Mouse (Mus musculus) lung, embryonic 15.5 days (tissue): ENCODE results near the gene Rab21. TPM values are rescaled to one million over a fixed set of nuclear protein-coding genes. Genes with fewer than 3 reads are reported as not detected.

Source experiments
- ATAC-seq: fragments of 200-750 bp; cut with Nextera tagmentation; 2 replicates; pipeline ENCODE4 v1.8.0; 2017; ENCODE audit warnings: moderate number of reproducible peaks, borderline replicate concordance; ENCODE audit not compliant: low FRiP score, low TSS enrichment; ENCODE audit errors: extremely low read depth
- H3K27ac ChIP-seq: fragments of 300-500 bp; sonication (generic); 2 replicates; pipeline ENCODE4 v1.5.1; 2015; ENCODE audit warnings: moderate library complexity, mild to moderate bottlenecking, inconsistent platforms
- H3K27me3 ChIP-seq: fragments of 300-500 bp; sonication (generic); 2 replicates; pipeline ENCODE4 v1.6.1; 2015; ENCODE audit warnings: inconsistent platforms
- H3K36me3 ChIP-seq: fragments of 300-500 bp; sonication (generic); 2 replicates; pipeline ENCODE4 v1.6.1; 2015; ENCODE audit warnings: inconsistent platforms
- H3K4me1 ChIP-seq: fragments of 300-500 bp; sonication (generic); 2 replicates; pipeline ENCODE4 v1.6.1; 2015; ENCODE audit warnings: inconsistent platforms
- H3K4me2 ChIP-seq: fragments of 300-500 bp; sonication (generic); 2 replicates; pipeline ENCODE4 v1.6.1; 2015; ENCODE audit warnings: inconsistent platforms, mild to moderate bottlenecking, moderate library complexity
- H3K4me3 ChIP-seq: fragments of 300-500 bp; sonication (generic); 2 replicates; pipeline ENCODE4 v1.5.1; 2015; ENCODE audit warnings: mild to moderate bottlenecking, inconsistent platforms
- H3K9ac ChIP-seq: fragments of 300-500 bp; sonication (generic); 2 replicates; pipeline ENCODE4 v1.6.1; 2015; ENCODE audit warnings: inconsistent platforms
- H3K9me3 ChIP-seq: fragments of 300-500 bp; sonication (generic); 2 replicates; pipeline ENCODE4 v1.6.1; 2016; ENCODE audit warnings: inconsistent platforms
- WGBS: fragments of 180-500 bp; shearing (Covaris S2); methylation state at CpG from one replicate; pipeline ENCODE4 v1.1.7; 2015; 5-methylcytosine and 5-hydroxymethylcytosine counted together
- polyA plus RNA-seq: library from polyadenylated mRNA; unstranded; fragments of >200 nt; fragmentation: Nextera tagmentation; extraction: Ambion mirVana; gene quantifications from 2 replicates; pipeline ENCODE4 v1.2.1, GENCODE M21; 2015

Gene Rab21
- polyA plus RNA-seq, 1 experiment from 2014 or later = 4.7 TPM

DNA sequence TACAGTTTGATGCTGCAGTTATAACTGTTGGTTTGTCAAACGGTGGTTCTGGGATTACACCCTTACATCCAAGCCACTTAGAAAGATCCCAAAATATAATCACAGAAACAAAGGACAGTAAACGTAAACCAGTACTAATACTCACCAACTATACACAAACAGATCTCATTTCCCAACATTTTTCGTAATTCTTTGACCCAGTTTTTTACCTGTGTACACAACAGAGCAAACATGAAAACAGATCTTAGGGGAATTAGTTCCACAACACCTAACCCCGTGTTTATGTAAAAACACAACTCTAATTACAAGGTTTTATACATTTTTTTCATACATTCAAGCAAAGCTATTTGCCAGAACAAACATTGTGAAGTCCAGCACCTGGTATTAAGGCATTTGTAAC, 16.7 kb downstream of the Rab21 start:
- no peak overlapping the region for H3K27ac ChIP-seq
- no peaks in the 10 kb centered on the region for H3K9me3 ChIP-seq
- WGBS = 89% methylated on average over 4 of the region's 4 CpGs
- no peaks in the 10 kb centered on the region for H3K4me1 ChIP-seq
- H3K9ac ChIP-seq = no peak overlapping the region
- no peak for ATAC-seq
- H3K4me2 ChIP-seq = no peak overlapping the region
- H3K27me3 ChIP-seq = no peaks in the 10 kb centered on the region
- H3K36me3 ChIP-seq = peaks cover 36% of the 10 kb centered on the region
- no peak overlapping the region for H3K4me3 ChIP-seq

GRCm38 (mm10) chr10:115297582-115297981, 17.8 kb downstream of the Rab21 start:
- Histone ChIP-seq H3K4me1 (no peaks in the 10 kb centered on the region), H3K4me3 (no peak overlapping the region), H3K9me3 (no peaks in the 10 kb centered on the region), H3K27ac (no peak overlapping the region), H3K27me3 (no peaks in the 10 kb centered on the region), H3K36me3 (peaks cover 44% of the 10 kb centered on the region), H3K9ac (no peak overlapping the region), H3K4me2 (no peak overlapping the region)
- ATAC-seq = no peak; the same call in 1 of the 2 replicates
- 83% methylated on average over 5 of the region's 5 CpGs for WGBS

- H3K27me3 ChIP-seq = no peaks in the 10 kb centered on the region
- H3K4me2 ChIP-seq = no peak overlapping the region
- no peak overlapping the region for H3K27ac ChIP-seq
- ATAC-seq = no peak
- H3K9ac ChIP-seq = no peak overlapping the region
- peaks cover 51% of the 10 kb centered on the region for H3K36me3 ChIP-seq
- H3K4me1 ChIP-seq = no peaks in the 10 kb centered on the region
- no peaks in the 10 kb centered on the region for H3K9me3 ChIP-seq
- no peak overlapping the region for H3K4me3 ChIP-seq
- WGBS = 74% methylated on average over 9 of the region's 9 CpGs
Observed at GRCm38 (mm10) chr10:115296401-115296935, 18.9 kb downstream of the Rab21 start.

DNA sequence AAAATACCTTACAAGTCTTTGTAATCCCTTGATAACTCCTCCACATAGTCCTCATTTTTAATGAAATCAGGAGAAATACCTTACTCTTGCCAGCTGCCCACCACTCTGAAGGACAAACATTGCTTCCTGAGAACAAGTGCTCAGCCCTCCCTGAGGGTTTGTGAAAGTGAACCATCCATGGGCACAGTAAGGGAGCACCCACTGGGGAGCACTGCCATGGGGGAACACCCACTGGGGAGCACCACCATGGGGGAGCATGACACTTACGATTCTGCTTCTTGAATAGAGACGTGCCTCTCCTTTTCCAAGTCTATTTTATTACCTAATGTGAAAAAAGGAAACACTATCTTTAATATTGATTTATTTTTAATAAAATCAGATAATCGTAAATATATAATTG, 20.2 kb downstream of the Rab21 start:
- Histone ChIP-seq H3K9ac (no peak overlapping the region), H3K9me3 (no peaks in the 10 kb centered on the region), H3K4me2 (no peak overlapping the region), H3K4me1 (no peaks in the 10 kb centered on the region), H3K27me3 (no peaks in the 10 kb centered on the region), H3K36me3 (peaks cover 46% of the 10 kb centered on the region), H3K4me3 (no peak overlapping the region), H3K27ac (no peak overlapping the region)
- 96% methylated on average over 3 of the region's 3 CpGs for WGBS
- no peak for ATAC-seq

DNA sequence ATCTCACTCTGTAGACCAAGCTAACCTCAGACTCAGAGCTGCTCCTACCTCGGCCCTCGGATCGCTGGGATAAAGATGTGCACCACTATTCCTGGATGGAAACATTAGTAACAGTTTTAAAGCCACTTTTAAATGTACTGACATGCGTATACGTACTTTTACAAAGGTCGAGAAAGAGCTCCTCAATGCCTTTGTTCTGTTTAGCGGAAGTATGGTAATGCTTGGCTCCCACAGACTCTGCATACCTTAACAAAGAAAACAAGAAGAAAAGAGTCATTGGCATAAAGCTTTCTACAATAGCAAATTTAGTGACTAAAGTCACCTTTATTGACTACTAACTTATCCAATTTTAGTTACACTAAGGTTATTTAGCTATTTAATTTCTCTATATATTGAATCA, 20.7 kb downstream of the Rab21 start:
- H3K4me3 ChIP-seq = no peak overlapping the region
- peaks cover 46% of the 10 kb centered on the region for H3K36me3 ChIP-seq
- 93% methylated on average over 7 of the region's 7 CpGs for WGBS
- ATAC-seq = no peak
- no peak overlapping the region for H3K27ac ChIP-seq
- H3K9me3 ChIP-seq = no peaks in the 10 kb centered on the region
- H3K4me2 ChIP-seq = no peak overlapping the region
- H3K9ac ChIP-seq = no peak overlapping the region
- H3K4me1 ChIP-seq = no peaks in the 10 kb centered on the region
- no peaks in the 10 kb centered on the region for H3K27me3 ChIP-seq

- H3K9ac ChIP-seq = no peak overlapping the region
- no peak overlapping the region for H3K4me2 ChIP-seq
- no peak for ATAC-seq
- no peak overlapping the region for H3K4me3 ChIP-seq
- H3K27ac ChIP-seq = no peak overlapping the region
- 90% methylated on average over 7 of the region's 7 CpGs for WGBS
- peaks cover 48% of the 10 kb centered on the region for H3K36me3 ChIP-seq
- H3K9me3 ChIP-seq = no peaks in the 10 kb centered on the region
- H3K27me3 ChIP-seq = no peaks in the 10 kb centered on the region
- H3K4me1 ChIP-seq = no peaks in the 10 kb centered on the region
Observed at GRCm38 (mm10) chr10:115293946-115294345, 21.4 kb downstream of the Rab21 start.

- Histone ChIP-seq H3K4me3 (no peak overlapping the region), H3K36me3 (peaks cover 66% of the 10 kb centered on the region), H3K4me1 (no peaks in the 10 kb centered on the region), H3K27ac (no peak overlapping the region), H3K9ac (no peak overlapping the region), H3K4me2 (no peak overlapping the region), H3K9me3 (no peaks in the 10 kb centered on the region), H3K27me3 (no peaks in the 10 kb centered on the region)
- WGBS = 93% methylated on average over 9 of the region's 9 CpGs
- no peak for ATAC-seq
Observed at GRCm38 (mm10) chr10:115290671-115291070, 24.7 kb downstream of the Rab21 start.

- 84% methylated on average over 8 of the region's 8 CpGs for WGBS
- peaks cover 51% of the 10 kb centered on the region for H3K36me3 ChIP-seq
- H3K4me2 ChIP-seq = no peak overlapping the region
Observed at GRCm38 (mm10) chr10:115288856-115289255, 26.5 kb downstream of the Rab21 start.

DNA sequence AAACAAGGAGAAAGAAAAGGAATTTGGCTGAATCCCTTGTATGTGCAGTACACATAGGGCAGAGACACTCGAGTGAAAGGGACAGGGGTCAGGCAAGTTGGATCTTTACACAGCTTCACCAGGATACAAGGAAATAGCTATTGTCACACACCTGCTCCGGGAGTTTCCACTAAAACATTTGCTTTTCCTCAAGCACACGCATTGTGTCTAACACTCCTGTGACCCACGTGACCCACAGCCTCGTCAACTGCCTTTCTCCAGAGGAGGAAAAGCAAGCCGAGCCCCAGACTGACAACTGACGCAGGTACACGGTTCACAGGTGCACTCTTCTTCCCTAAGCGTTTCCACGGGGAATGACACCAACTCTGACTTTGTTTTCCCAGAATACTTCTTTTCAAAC, 31.2 kb downstream of the Rab21 start:
- H3K4me2 ChIP-seq = no peak overlapping the region
- no peak overlapping the region for H3K4me3 ChIP-seq
- no peak overlapping the region for H3K27ac ChIP-seq
- H3K27me3 ChIP-seq = no peaks in the 10 kb centered on the region
- no peaks in the 10 kb centered on the region for H3K9me3 ChIP-seq
- peaks cover 19% of the 10 kb centered on the region for H3K36me3 ChIP-seq
- ATAC-seq = no peak
- H3K4me1 ChIP-seq = no peaks in the 10 kb centered on the region
- H3K9ac ChIP-seq = no peak overlapping the region
- 48% methylated on average over 10 of the region's 10 CpGs for WGBS

More at GRCm38 (mm10) chr10:115288856-115289255, 26.5 kb downstream of the Rab21 start:
- H3K4me3 ChIP-seq = no peak overlapping the region
- H3K27me3 ChIP-seq = no peaks in the 10 kb centered on the region
- H3K9ac ChIP-seq = no peak overlapping the region
- no peak overlapping the region for H3K27ac ChIP-seq
- no peaks in the 10 kb centered on the region for H3K4me1 ChIP-seq
- no peaks in the 10 kb centered on the region for H3K9me3 ChIP-seq
- no peak for ATAC-seq

DNA sequence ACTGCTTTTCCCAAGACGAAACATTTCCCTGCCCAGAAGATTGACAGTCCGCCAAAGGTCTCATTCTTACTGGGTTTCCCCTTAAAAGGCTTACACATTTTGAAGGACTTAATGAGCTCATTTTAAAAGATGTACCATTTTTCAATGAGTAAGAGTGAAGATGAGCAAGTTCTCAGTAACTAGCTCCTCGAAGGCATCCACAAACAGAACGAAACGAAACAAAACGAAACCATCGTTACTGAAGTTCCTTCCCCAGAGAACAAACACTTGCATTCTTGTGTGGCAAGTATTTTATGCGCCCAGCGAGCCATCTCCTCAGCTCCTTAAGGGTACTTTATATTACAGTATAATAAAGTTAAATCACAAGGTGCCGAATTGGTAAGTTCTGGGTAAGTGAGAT, 34.0 kb downstream of the Rab21 start:
- ATAC-seq = no peak
- no peak overlapping the region for H3K9ac ChIP-seq
- peaks cover 3% of the 10 kb centered on the region for H3K36me3 ChIP-seq
- no peak overlapping the region for H3K27ac ChIP-seq
- no peak overlapping the region for H3K4me2 ChIP-seq
- H3K9me3 ChIP-seq = no peaks in the 10 kb centered on the region
- no peak overlapping the region for H3K4me3 ChIP-seq
- H3K27me3 ChIP-seq = no peaks in the 10 kb centered on the region
- WGBS = 87% methylated on average over 10 of the region's 10 CpGs
- H3K4me1 ChIP-seq = no peaks in the 10 kb centered on the region

DNA sequence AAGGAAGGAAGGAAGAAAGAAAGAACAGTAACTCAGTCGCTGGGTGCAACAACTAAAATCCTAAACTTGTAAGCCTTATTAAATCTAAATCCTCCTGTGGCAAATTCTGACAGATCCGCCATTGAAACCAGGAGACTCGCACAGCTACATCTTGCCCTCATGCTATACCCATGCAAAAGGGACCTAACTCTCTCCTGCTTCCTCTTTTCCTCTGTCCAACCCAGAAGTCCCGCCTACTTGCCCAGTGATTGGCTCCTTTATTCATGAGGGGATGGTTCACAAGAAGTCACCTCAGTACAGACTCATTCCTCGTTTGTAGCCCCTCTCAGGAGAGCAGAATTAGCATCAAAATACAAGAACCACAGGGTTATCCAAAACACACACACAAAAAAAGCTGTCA, 43.7 kb downstream of the Rab21 start:
- no peaks in the 10 kb centered on the region for H3K4me1 ChIP-seq
- ATAC-seq = no peak
- no peaks in the 10 kb centered on the region for H3K36me3 ChIP-seq
- no peak overlapping the region for H3K9ac ChIP-seq
- H3K27ac ChIP-seq = no peak overlapping the region
- no peak overlapping the region for H3K4me3 ChIP-seq
- no peaks in the 10 kb centered on the region for H3K27me3 ChIP-seq
- no peaks in the 10 kb centered on the region for H3K9me3 ChIP-seq
- no peak overlapping the region for H3K4me2 ChIP-seq
- 56% methylated on average over 5 of the region's 5 CpGs for WGBS

DNA sequence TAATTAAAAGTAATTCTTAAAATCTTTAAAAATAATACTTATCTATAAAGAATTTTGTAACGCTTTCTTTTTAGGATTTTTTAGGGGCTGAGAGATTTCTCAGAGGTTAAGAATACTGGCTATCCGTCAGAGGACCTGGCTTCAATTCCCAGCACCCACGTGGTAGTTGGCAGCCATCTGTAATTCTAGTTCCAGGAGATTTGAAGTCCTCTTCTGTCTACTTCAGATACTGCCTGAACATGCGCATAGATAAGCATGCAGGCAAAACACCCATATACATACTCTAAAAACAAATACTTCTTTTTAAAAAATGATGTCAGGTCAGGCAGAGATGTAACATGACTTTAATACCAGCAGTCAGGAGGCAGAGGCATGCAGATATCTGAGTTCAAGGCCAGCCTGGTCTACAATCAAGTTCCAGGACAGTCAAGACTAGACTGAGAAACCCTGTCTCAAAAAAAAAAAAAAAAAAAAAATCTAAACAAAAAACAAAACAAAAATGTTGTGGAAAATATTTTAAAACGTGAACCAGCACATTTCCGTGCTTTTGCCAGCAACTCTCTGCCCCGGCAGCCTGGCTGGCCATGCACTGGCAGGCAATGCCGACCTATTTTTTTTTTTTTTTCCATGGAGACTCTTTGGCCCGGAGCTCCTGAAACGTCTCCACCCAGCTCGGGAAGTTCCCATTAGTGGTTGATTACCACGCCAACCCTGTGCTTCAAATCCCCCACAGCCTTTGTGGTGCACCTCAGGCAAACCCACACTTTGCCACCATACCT, 44.6 kb downstream of the Rab21 start:
- WGBS = 83% methylated on average over 12 of the region's 12 CpGs
- Histone ChIP-seq H3K4me2 (no peak overlapping the region), H3K9me3 (no peaks in the 10 kb centered on the region), H3K4me1 (no peaks in the 10 kb centered on the region), H3K27me3 (no peaks in the 10 kb centered on the region), H3K9ac (no peak overlapping the region), H3K36me3 (no peaks in the 10 kb centered on the region), H3K4me3 (no peak overlapping the region), H3K27ac (no peak overlapping the region)
- ATAC-seq = no peak
